Mouse (Mus musculus): ENCODE measurements around the gene Gdf9. TPM values are rescaled to one million over a fixed set of nuclear protein-coding genes. Genes with fewer than 3 reads are reported as not detected.

Gdf9 gene
- total RNA-seq, 2 experiments from 2014 or later = 0.20 to 0.54 TPM

GRCm38 (mm10) chr11:53445562-53445961, 14.7 kb downstream of the Gdf9 start:
- no peak for DNase-seq

- no peak for DNase-seq
Measured at GRCm38 (mm10) chr11:53446183-53446582, 15.4 kb downstream of the Gdf9 start.

GRCm38 (mm10) chr11:53447996-53448395, 17.2 kb downstream of the Gdf9 start:
- no peak for DNase-seq

GRCm38 (mm10) chr11:53448529-53448928, 17.7 kb downstream of the Gdf9 start:
- peak; percentile 51 for DNase-seq

- no peak for DNase-seq
Measured at GRCm38 (mm10) chr11:53450070-53450705, 19.4 kb downstream of the Gdf9 start.

GRCm38 (mm10) chr11:53451361-53451760, 20.5 kb downstream of the Gdf9 start:
- DNase-seq = no peak

- DNase-seq = no peak
Measured at GRCm38 (mm10) chr11:53452396-53452795, 21.6 kb downstream of the Gdf9 start.

GRCm38 (mm10) chr11:53453031-53453430, 22.2 kb downstream of the Gdf9 start:
- DNase-seq = no peak

GRCm38 (mm10) chr11:53456474-53457371, 25.9 kb downstream of the Gdf9 start, which contains the start of the genes Gm10447 and Shroom1:
Gene Gm10447, minus strand, starts transcription at chr11:53457110.
Gene Shroom1, plus strand, starts transcription at chr11:53457205.
- peak; percentile 39 for DNase-seq

GRCm38 (mm10) chr11:53457372-53457954, 26.6 kb downstream of the Gdf9 start:
- no peak for DNase-seq

- no peak for DNase-seq
Measured at GRCm38 (mm10) chr11:53458996-53459395, 28.2 kb downstream of the Gdf9 start.

- no peak for DNase-seq
Measured at GRCm38 (mm10) chr11:53460192-53460591, 29.4 kb downstream of the Gdf9 start.

- no peak for DNase-seq
Measured at GRCm38 (mm10) chr11:53461727-53462126, 30.9 kb downstream of the Gdf9 start.

- DNase-seq = no peak
Measured at GRCm38 (mm10) chr11:53463551-53464424, 33.0 kb downstream of the Gdf9 start.

GRCm38 (mm10) chr11:53466231-53466971, 35.6 kb downstream of the Gdf9 start:
- DNase-seq = peak; percentile 72

- no peak for DNase-seq
Measured at GRCm38 (mm10) chr11:53469294-53469967, 38.6 kb downstream of the Gdf9 start.

- DNase-seq = peak; percentile 75
Measured at GRCm38 (mm10) chr11:53469968-53470695, 39.3 kb downstream of the Gdf9 start, which contains the start of gene Gm9837. Gene Gm9837, minus strand, starts transcription at chr11:53470479.

GRCm38 (mm10) chr11:53472709-53473108, 41.9 kb downstream of the Gdf9 start:
- no peak for DNase-seq

- no peak for DNase-seq
Measured at GRCm38 (mm10) chr11:53475620-53476019, 44.8 kb downstream of the Gdf9 start.

- no peak for DNase-seq
Measured at GRCm38 (mm10) chr11:53477833-53478232, 47.0 kb downstream of the Gdf9 start.
